In genomic region chr1:185308908-185309307, GRCm38 (mm10) we compare ENCODE assay signal across 11 mouse cellular contexts. TPM values are rescaled to one million over a fixed set of nuclear protein-coding genes. Genes with fewer than 3 reads are reported as not detected.
DNase-seq lines count a peak whose midpoint lies in the region; ATAC-seq and TF ChIP-seq lines count a peak whose summit lies in the region.
"Had no signal": no experiment of that assay in that cellular context is flagged by ENCODE, and none has a peak within 500 bp of the region (broad histone marks: within the 10 kb centered on the region; RNA-seq: fewer than 3 reads in every experiment).

No protein-coding gene starts in this region.

- no peaks in the 10 kb centered on the region for H3K27me3 ChIP-seq in intestine, embryonic 16.5 days (replicated peaks; ENCODE audit: control insufficient read depth, insufficient read depth, low read length)
- H3K27me3 ChIP-seq in midbrain, embryonic 10.5 days (ENCODE audit: low read depth, poor library complexity, severe bottlenecking) = no peaks in the 10 kb centered on the region
- no peaks in the 10 kb centered on the region for H3K27me3 ChIP-seq in cerebellum, adult 2 months (ENCODE audit: control insufficient read depth, insufficient read depth, low read length)

- peak overlapping the region; percentile 46 for H3K9ac ChIP-seq in intestine, embryonic 16.5 days (ENCODE audit: low read depth, low read length)

- DNase-seq in gastrocnemius, adult 18-20 months (ENCODE audit: low spot score) = peak; percentile 55
- DNase-seq in gastrocnemius, postnatal 4 days (ENCODE audit: low spot score in 2 of 2) = no peak
- DNase-seq in ovary, postnatal 36 days (ENCODE audit: low spot score) = peak; percentile 52
- no peak for DNase-seq in ovary, postnatal 10 days (ENCODE audit: low spot score)
- DNase-seq in yolk sac, embryonic 10.5 days (ENCODE audit: low spot score) = peak; percentile 73
- no peak for DNase-seq in midbrain, embryonic 10.5 days (ENCODE audit: low spot score)
- DNase-seq in cerebellum, adult 2 months = no peak

- no peaks in the 10 kb centered on the region for H3K9me3 ChIP-seq in intestine, embryonic 16.5 days (ENCODE audit: control insufficient read depth, low read length)
- 0 out of 2 replicates have a peak, but pooled peaks cover 4% of the 10 kb centered on the region for H3K9me3 ChIP-seq in midbrain, embryonic 10.5 days (replicated peaks)

- 0 out of 2 replicates have a peak, but pooled peaks cover 5% of the 10 kb centered on the region for H3K4me1 ChIP-seq in intestine, embryonic 16.5 days (ENCODE audit: control insufficient read depth, insufficient read depth, low read length)
- no peaks in the 10 kb centered on the region for H3K4me1 ChIP-seq in midbrain, embryonic 10.5 days
- no peaks in the 10 kb centered on the region; the same call in 1 of the 2 replicates for H3K4me1 ChIP-seq in cerebellum, adult 2 months (ENCODE audit: control insufficient read depth, insufficient read depth, low read length)

- H3K4me3 ChIP-seq in intestine, embryonic 16.5 days (ENCODE audit: low read length) = peak overlapping the region; percentile 31
- no peak overlapping the region for H3K4me3 ChIP-seq in midbrain, embryonic 10.5 days
- no peak overlapping the region for H3K4me3 ChIP-seq in cerebellum, adult 2 months (replicated peaks; ENCODE audit: insufficient read depth, low read depth, low read length)
- H3K4me3 ChIP-seq: myocyte had no signal

- TF ChIP-seq POLR2A in cerebellum, adult 2 months (IDR thresholded peaks at IDR 0.05; ENCODE audit: borderline replicate concordance, insufficient read depth, low read length) = no peak

- peak overlapping the region; percentile 41 for H3K4me2 ChIP-seq in intestine, embryonic 16.5 days (ENCODE audit: low read depth, low read length)

- ATAC-seq in intestine, embryonic 16.5 days = peak; percentile 86

- H3K27ac ChIP-seq in intestine, embryonic 16.5 days (ENCODE audit: low read length) = peak overlapping the region; percentile 97
- H3K27ac ChIP-seq in midbrain, embryonic 10.5 days (replicated peaks) = no peak overlapping the region
- no peak overlapping the region for H3K27ac ChIP-seq in cerebellum, adult 2 months (ENCODE audit: insufficient read depth, low read length)
- H3K27ac ChIP-seq: kidney, postnatal 0 days; macrophage had no signal

- no peak for TF ChIP-seq CTCF in cerebellum, adult 2 months (IDR thresholded peaks at IDR 0.05; ENCODE audit: borderline replicate concordance, insufficient read depth, low read depth, low read length)

- WGBS in intestine, embryonic 16.5 days = 41% methylated on average over 4 of the region's 4 CpGs
- 81% methylated on average over 4 of the region's 4 CpGs for WGBS in midbrain, embryonic 10.5 days
- 75% methylated on average over 4 of the region's 4 CpGs for WGBS in cerebellum, adult 2 months

- peaks cover 13% of the 10 kb centered on the region for H3K36me3 ChIP-seq in intestine, embryonic 16.5 days (ENCODE audit: control insufficient read depth, insufficient read depth, low read length)
- H3K36me3 ChIP-seq in midbrain, embryonic 10.5 days = peaks cover 56% of the 10 kb centered on the region

RNA-seq across cellular contexts. Expression of gene Iars2, which starts 20.3 kb away (rescaled TPM):
- total RNA-seq in gastrocnemius, adult 18-20 months (2021) = 10 to 100 TPM; 39.4 to 41.7 TPM
- total RNA-seq in gastrocnemius, postnatal 4 days (2021) = 10 to 100 TPM; 49.3 to 52.6 TPM
- polyA plus RNA-seq in intestine, embryonic 16.5 days (2015; fragmentation: Nextera tagmentation; extraction: Ambion mirVana) = 86.6 and 109 TPM in 2 replicates
- polyA plus RNA-seq in midbrain, embryonic 10.5 days (2016; fragmentation: Nextera tagmentation; extraction: Ambion mirVana) = 25.0 and 25.7 TPM in 2 replicates
- polyA plus RNA-seq in cerebellum, adult 2 months (2012; rRNA removed) = 27.2 and 27.6 TPM in 2 replicates

RNA-seq across cellular contexts. Expression of gene Bpnt1, which starts 23.0 kb away (rescaled TPM):
- total RNA-seq in gastrocnemius, adult 18-20 months (2021) = 10 to 100 TPM; 17.6 to 22.1 TPM
- total RNA-seq in gastrocnemius, postnatal 4 days (2021) = 10 to 100 TPM; 20.9 to 25.6 TPM
- 345 and 365 TPM in 2 replicates for polyA plus RNA-seq in intestine, embryonic 16.5 days (2015; fragmentation: Nextera tagmentation; extraction: Ambion mirVana)
- polyA plus RNA-seq in midbrain, embryonic 10.5 days (2016; fragmentation: Nextera tagmentation; extraction: Ambion mirVana) = 30.7 and 31.8 TPM in 2 replicates
- polyA plus RNA-seq in cerebellum, adult 2 months (2012; rRNA removed) = 114 and 115 TPM in 2 replicates

RNA-seq across cellular contexts. Expression of gene Eprs, which starts 53.9 kb away (rescaled TPM):
- 100 to 1,000 TPM; 130 to 135 TPM for total RNA-seq in gastrocnemius, adult 18-20 months (2021)
- total RNA-seq in gastrocnemius, postnatal 4 days (2021) = 100 to 1,000 TPM; 104 to 109 TPM
- polyA plus RNA-seq in intestine, embryonic 16.5 days (2015; fragmentation: Nextera tagmentation; extraction: Ambion mirVana) = 118 and 132 TPM in 2 replicates
- polyA plus RNA-seq in midbrain, embryonic 10.5 days (2016; fragmentation: Nextera tagmentation; extraction: Ambion mirVana) = 152 and 157 TPM in 2 replicates
- polyA plus RNA-seq in cerebellum, adult 2 months (2012; rRNA removed) = 40.4 and 42.0 TPM in 2 replicates

Comparison
In these comparisons a context has a peak if more than half of its experiments do, and no peak if none do; other contexts are left out.
1. DNase-seq: peak in gastrocnemius, adult 18-20 months (single experiment), ovary, postnatal 36 days (single experiment) and yolk sac, embryonic 10.5 days (single experiment); none in gastrocnemius, postnatal 4 days (0 of 2), ovary, postnatal 10 days (single experiment), midbrain, embryonic 10.5 days (single experiment) and cerebellum, adult 2 months (0 of 2).